Mouse (Mus musculus): ENCODE data around the gene Col12a1. TPM values are rescaled to one million over a fixed set of nuclear protein-coding genes. Genes with fewer than 3 reads are reported as not detected.
"Not testable (repeated sequence)": the region's sequence is repeated elsewhere in the genome, so short reads cannot be mapped to it uniquely, and the experiment has no call there.

Gene Col12a1
- polyA plus RNA-seq, 1 experiment from 2014 or later, result 33.6 TPM

GRCm38 (mm10) chr9:79689342-79689741 is 29.3 kb downstream of the Col12a1 start:
- H3K27ac ChIP-seq, result no peak overlapping the region
- no peak overlapping the region for H3K9ac ChIP-seq (replicated peaks)
- no peak for ATAC-seq (ENCODE audit: insufficient number of reproducible peaks, insufficient read depth, low FRiP score, low TSS enrichment, low read depth)
- no peaks in the 10 kb centered on the region for H3K4me1 ChIP-seq (replicated peaks)
- H3K9me3 ChIP-seq, result no peaks in the 10 kb centered on the region
- no peak overlapping the region for H3K4me2 ChIP-seq
- H3K36me3 ChIP-seq, result peaks cover 7% of the 10 kb centered on the region; the same call in 1 of the 2 replicates
- WGBS, result 64% methylated on average over 7 of the region's 7 CpGs
- no peaks in the 10 kb centered on the region for H3K27me3 ChIP-seq
- H3K4me3 ChIP-seq (replicated peaks), result no peak overlapping the region

DNA sequence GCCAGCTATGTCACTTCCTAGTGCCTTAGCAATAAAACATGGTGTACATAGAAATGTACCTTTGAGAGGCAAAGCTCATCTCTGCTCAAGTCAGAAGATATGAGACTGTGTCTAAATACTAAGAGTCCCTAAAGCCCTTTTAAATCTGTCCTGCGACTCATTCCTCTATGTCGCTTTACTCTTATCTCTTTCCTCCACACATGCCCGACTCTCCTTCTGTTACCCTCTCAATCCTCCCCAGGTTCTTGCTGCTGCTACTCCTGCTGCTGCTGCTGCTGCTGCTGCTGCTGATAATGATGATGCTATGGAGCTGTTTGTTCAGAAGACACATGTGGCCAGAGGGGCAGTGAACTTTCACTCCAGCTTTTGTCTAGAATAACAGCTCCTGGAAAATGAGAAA is 31.4 kb downstream of the Col12a1 start:
- Histone ChIP-seq H3K36me3 (peaks cover 7% of the 10 kb centered on the region; the same call in 1 of the 2 replicates), H3K27ac (no peak overlapping the region), H3K4me1 (replicated peaks) (no peaks in the 10 kb centered on the region), H3K4me2 (no peak overlapping the region), H3K27me3 (no peaks in the 10 kb centered on the region), H3K9me3 (no peaks in the 10 kb centered on the region), H3K9ac (replicated peaks) (no peak overlapping the region), H3K4me3 (replicated peaks) (no peak overlapping the region)
- 85% methylated on average over 3 of the region's 3 CpGs for WGBS
- no peak for ATAC-seq (ENCODE audit: insufficient number of reproducible peaks, insufficient read depth, low FRiP score, low TSS enrichment, low read depth)

GRCm38 (mm10) chr9:79686049-79686448 is 32.6 kb downstream of the Col12a1 start:
- Histone ChIP-seq H3K36me3 (peaks cover 9% of the 10 kb centered on the region), H3K4me2 (no peak overlapping the region), H3K9ac (replicated peaks) (no peak overlapping the region), H3K4me1 (replicated peaks) (no peaks in the 10 kb centered on the region), H3K9me3 (no peaks in the 10 kb centered on the region), H3K27me3 (no peaks in the 10 kb centered on the region), H3K27ac (no peak overlapping the region), H3K4me3 (replicated peaks) (no peak overlapping the region)
- ATAC-seq (ENCODE audit: insufficient number of reproducible peaks, insufficient read depth, low FRiP score, low TSS enrichment, low read depth), result no peak
- 82% methylated on average over 1 of the region's 1 CpGs for WGBS

GRCm38 (mm10) chr9:79680453-79681240 is 38.0 kb downstream of the Col12a1 start:
- Histone ChIP-seq H3K36me3 (peaks cover 14% of the 10 kb centered on the region), H3K9ac (replicated peaks) (no peak overlapping the region), H3K9me3 (no peaks in the 10 kb centered on the region), H3K27me3 (no peaks in the 10 kb centered on the region), H3K4me2 (no peak overlapping the region), H3K4me3 (replicated peaks) (no peak overlapping the region), H3K4me1 (replicated peaks) (no peaks in the 10 kb centered on the region), H3K27ac (no peak overlapping the region)
- ATAC-seq (ENCODE audit: insufficient number of reproducible peaks, insufficient read depth, low FRiP score, low TSS enrichment, low read depth), result no peak
- WGBS, result 73% methylated on average over 4 of the region's 4 CpGs

DNA sequence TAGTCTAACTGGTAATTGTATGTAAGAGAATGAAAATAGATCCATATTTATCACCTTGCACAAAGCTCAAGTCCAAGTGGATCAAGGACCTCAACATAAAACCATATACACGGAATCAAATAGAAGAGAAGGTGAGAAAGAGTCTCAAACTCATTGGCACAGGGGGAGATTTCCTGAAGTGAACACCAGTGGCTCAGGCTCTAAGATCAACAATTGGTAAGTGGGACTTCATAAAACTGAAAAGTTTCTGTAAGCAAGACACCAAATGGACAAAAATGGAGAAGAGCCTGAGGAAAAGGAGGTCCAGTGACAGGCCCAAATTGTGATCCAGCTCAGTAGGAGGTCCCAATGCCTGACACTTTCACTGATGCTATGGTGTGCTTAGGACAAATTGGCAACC is 49.8 kb downstream of the Col12a1 start:
- WGBS, result 82% methylated on average over 1 of the region's 1 CpGs
- not testable (repeated sequence) for H3K36me3 ChIP-seq; H3K9me3 ChIP-seq; H3K4me1 ChIP-seq (replicated peaks); H3K27ac ChIP-seq; H3K4me3 ChIP-seq (replicated peaks); H3K27me3 ChIP-seq; H3K4me2 ChIP-seq; ATAC-seq (ENCODE audit: insufficient number of reproducible peaks, insufficient read depth, low FRiP score, low TSS enrichment, low read depth); H3K9ac ChIP-seq (replicated peaks)

DNA sequence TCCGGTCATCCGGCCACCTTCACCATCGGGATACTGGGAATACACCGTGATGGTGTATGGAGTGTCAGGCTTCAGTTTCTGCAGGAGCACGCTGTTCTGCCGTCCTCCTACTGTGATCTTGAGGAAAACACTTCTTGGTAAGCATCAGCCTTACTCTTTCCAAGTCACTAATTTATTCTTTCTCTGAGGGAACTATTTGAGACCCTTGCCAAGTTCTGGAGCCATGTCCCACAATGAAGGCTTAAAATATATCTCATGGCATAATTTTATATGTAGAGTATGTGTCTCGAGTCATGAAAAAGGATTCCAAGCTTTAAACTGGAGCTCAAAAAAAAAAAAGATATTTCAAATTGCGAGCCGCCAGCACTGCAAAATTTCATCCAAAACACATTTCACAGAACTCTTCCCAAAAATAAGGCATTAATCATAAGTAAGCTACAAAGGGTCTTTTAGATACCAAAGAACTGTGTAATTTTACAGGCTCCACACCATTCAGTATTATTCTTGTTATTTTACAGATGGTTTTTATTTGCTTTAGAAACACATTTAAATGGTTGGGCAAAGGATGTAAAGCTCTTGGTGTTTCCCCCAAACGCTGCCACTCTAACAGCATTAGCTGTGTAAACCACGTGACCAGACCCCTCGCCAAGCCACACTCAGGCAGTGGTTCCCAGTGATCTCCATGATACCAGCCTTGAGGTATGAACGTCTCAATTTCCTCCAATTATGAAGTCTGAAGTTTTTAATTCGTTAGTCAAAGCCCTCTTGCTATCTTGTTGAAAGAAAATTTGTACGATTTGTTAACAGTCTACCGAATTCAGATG is 65.1 kb downstream of the Col12a1 start:
- 65% methylated on average over 16 of the region's 16 CpGs for WGBS
- Histone ChIP-seq H3K36me3 (peaks cover 41% of the 10 kb centered on the region), H3K9me3 (no peaks in the 10 kb centered on the region), H3K9ac (replicated peaks) (no peak overlapping the region), H3K4me1 (replicated peaks) (no peaks in the 10 kb centered on the region), H3K4me3 (replicated peaks) (no peak overlapping the region), H3K4me2 (no peak overlapping the region), H3K27ac (no peak overlapping the region), H3K27me3 (no peaks in the 10 kb centered on the region)
- no peak for ATAC-seq (ENCODE audit: insufficient number of reproducible peaks, insufficient read depth, low FRiP score, low TSS enrichment, low read depth)

GRCm38 (mm10) chr9:79648587-79648986 is 70.0 kb downstream of the Col12a1 start:
- no peak for ATAC-seq (ENCODE audit: insufficient number of reproducible peaks, insufficient read depth, low FRiP score, low TSS enrichment, low read depth)
- no peak overlapping the region for H3K4me2 ChIP-seq
- WGBS, result 83% methylated on average over 9 of the region's 9 CpGs

DNA sequence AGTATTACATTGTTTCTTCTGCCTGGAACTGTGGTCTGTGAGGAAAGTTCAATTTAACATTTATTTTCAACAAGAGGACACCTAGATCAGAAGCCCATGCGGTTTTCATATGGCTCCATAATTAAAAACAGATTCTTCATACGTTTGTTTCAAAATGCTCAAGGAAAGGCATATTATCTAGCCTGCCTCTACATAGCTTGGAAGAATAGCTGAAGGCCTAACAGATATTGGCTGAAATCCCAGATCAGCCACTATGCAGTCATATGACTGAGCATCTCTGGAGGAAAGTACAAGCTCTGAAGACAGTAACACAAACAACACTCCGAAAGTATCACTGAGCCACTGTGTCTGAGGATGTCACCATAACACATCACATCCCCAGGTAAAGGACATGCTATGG is 72.9 kb downstream of the Col12a1 start:
- H3K9me3 ChIP-seq, result no peaks in the 10 kb centered on the region
- H3K4me3 ChIP-seq (replicated peaks), result no peak overlapping the region
- no peak overlapping the region for H3K27ac ChIP-seq
- 49% methylated on average over 3 of the region's 3 CpGs for WGBS
- peaks cover 6% of the 10 kb centered on the region for H3K4me1 ChIP-seq (replicated peaks)
- H3K36me3 ChIP-seq, result peaks cover 30% of the 10 kb centered on the region
- no peaks in the 10 kb centered on the region for H3K27me3 ChIP-seq
- no peak for ATAC-seq (ENCODE audit: insufficient number of reproducible peaks, insufficient read depth, low FRiP score, low TSS enrichment, low read depth)
- H3K9ac ChIP-seq (replicated peaks), result no peak overlapping the region
- H3K4me2 ChIP-seq, result no peak overlapping the region

More at GRCm38 (mm10) chr9:79648587-79648986, 70.0 kb downstream of the Col12a1 start:
- Histone ChIP-seq H3K27me3 (no peaks in the 10 kb centered on the region), H3K9ac (replicated peaks) (no peak overlapping the region), H3K27ac (no peak overlapping the region), H3K4me3 (replicated peaks) (no peak overlapping the region), H3K4me1 (replicated peaks) (peaks cover 6% of the 10 kb centered on the region), H3K36me3 (peaks cover 28% of the 10 kb centered on the region), H3K9me3 (no peaks in the 10 kb centered on the region)

DNA sequence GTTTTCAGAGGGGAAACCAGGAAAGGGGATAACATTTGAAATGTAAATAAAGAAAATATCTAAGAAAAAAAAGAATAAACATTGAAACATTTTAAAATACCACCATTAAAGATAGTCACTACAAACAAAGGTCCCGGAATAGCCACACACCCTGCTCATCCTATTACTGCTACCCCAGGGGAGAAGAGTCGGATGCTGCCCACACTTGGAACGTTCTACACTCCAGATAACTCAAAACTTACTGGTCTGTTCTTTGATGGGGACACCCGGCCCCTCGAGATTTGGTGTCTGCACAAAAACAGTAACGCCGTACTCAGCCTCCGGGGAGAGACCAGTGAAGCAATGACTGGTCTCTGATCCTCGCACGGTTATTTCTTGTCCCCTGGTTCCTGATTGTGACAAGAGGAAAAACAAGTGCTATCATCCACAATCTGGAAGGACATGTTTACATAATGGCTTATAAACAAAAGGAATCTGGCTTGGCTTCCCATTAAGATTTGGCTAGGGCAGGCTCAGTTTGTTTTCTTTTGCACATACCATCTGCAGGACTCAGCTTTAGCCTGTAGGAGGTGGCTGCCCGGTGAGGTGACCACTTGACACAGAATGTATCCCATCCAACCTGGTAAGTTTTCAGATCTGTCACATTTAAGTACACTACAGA is 79.1 kb downstream of the Col12a1 start:
- peaks cover 18% of the 10 kb centered on the region; the same call in 1 of the 2 replicates for H3K36me3 ChIP-seq
- H3K4me1 ChIP-seq (replicated peaks), result no peaks in the 10 kb centered on the region
- H3K9ac ChIP-seq (replicated peaks), result no peak overlapping the region
- WGBS, result 72% methylated on average over 11 of the region's 11 CpGs
- ATAC-seq (ENCODE audit: insufficient number of reproducible peaks, insufficient read depth, low FRiP score, low TSS enrichment, low read depth), result no peak
- no peak overlapping the region for H3K27ac ChIP-seq
- H3K9me3 ChIP-seq, result no peaks in the 10 kb centered on the region
- H3K27me3 ChIP-seq, result no peaks in the 10 kb centered on the region
- no peak overlapping the region for H3K4me2 ChIP-seq
- H3K4me3 ChIP-seq (replicated peaks), result no peak overlapping the region

- no peaks in the 10 kb centered on the region for H3K4me1 ChIP-seq (replicated peaks)
- no peak for ATAC-seq (ENCODE audit: insufficient number of reproducible peaks, insufficient read depth, low FRiP score, low TSS enrichment, low read depth)
- peaks cover 21% of the 10 kb centered on the region for H3K36me3 ChIP-seq
- WGBS, result 70% methylated on average over 4 of the region's 4 CpGs
- no peak overlapping the region for H3K27ac ChIP-seq
- no peak overlapping the region for H3K9ac ChIP-seq (replicated peaks)
- no peak overlapping the region for H3K4me2 ChIP-seq
- no peaks in the 10 kb centered on the region for H3K27me3 ChIP-seq
- H3K9me3 ChIP-seq, result no peaks in the 10 kb centered on the region
- H3K4me3 ChIP-seq (replicated peaks), result no peak overlapping the region
Observed at GRCm38 (mm10) chr9:79637879-79638278, 80.8 kb downstream of the Col12a1 start.

DNA sequence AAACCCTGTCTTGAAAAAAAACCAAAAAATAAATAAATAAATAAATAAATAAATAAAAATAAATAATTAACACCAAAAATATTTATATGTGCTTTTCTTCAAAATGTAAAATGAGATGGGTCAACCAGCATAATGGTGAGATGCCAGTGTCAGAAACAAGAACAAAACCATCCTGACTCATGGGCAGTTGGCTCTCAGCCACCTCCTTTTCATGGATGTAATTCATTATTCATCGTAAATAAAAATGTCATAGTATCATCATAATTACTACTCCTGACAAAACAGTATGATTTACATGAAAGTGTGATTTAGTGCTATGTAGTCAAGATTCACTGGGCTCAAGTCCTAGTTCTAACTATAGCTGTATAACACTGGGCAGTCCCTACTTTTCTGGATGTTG is 84.6 kb downstream of the Col12a1 start:
- no peak overlapping the region for H3K9ac ChIP-seq (replicated peaks)
- H3K27me3 ChIP-seq, result no peaks in the 10 kb centered on the region
- peaks cover 22% of the 10 kb centered on the region for H3K36me3 ChIP-seq
- no peaks in the 10 kb centered on the region for H3K9me3 ChIP-seq
- no peak overlapping the region for H3K4me2 ChIP-seq
- no peak overlapping the region for H3K4me3 ChIP-seq (replicated peaks)
- no peak overlapping the region for H3K27ac ChIP-seq
- 83% methylated on average over 1 of the region's 1 CpGs for whole genome bisulfite sequencing
- ATAC-seq (ENCODE audit: insufficient number of reproducible peaks, insufficient read depth, low FRiP score, low TSS enrichment, low read depth), result no peak
- no peaks in the 10 kb centered on the region for H3K4me1 ChIP-seq (replicated peaks)

All from limb, embryonic 12.5 days (tissue).